Mouse (Mus musculus): Measurements from ENCODE around the gene Fzr1. TPM values are rescaled to one million over a fixed set of nuclear protein-coding genes. Genes with fewer than 3 reads are reported as not detected.
A peak's percentile ranks its signal among the peaks of the same experiment; 100 is the strongest.

Fzr1 gene
- polyA plus RNA-seq, 1 experiment from 2014 or later = 132 TPM

DNA sequence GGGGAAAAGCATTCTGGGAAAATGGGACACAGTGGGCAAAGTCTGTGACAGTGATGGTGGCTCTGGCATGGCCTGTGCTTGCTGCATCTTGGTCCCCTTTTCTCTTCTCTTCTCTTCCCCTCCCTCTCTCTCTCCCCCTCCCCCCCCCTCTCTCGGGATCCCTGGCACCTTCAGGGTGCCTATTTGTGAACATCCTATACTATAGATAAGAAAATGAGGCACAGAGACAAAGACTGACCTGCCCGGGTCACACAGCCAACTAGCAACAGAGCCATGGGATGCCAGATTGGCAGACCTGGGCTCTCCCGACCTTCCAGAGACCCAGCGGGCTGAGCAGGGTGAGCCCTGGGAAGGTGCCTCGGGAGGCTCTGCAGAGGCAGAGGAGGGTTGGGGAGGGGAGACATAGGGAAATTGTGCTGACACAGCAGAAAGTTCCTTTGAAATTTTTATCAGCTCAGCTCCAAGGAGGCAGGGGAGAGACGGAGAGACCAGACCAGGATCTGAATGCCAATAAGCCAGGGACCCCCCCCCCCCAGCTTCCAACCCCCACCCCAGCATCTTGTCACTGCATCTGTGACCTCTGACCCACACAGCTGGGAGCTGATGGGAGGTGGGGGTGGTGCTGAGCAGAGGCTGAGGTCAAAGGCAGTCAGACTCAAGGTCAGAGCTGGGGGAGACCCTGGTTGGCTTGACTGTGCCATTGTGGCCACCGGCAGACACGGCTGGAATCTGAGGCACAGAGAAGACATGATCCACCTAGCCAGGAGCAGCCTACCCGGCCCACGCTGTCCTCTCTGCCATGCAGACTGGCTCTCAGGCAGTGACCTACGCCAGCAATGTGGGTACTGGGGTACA, 40.1 kb upstream of the Fzr1 start:
- Histone ChIP-seq H3K27me3 (ENCODE audit: control insufficient read depth, insufficient read depth, low read length) (no peaks in the 10 kb centered on the region), H3K4me3 (ENCODE audit: low read depth, low read length) (no peak overlapping the region), H3K4me2 (ENCODE audit: low read depth, low read length, severe bottlenecking) (no peak overlapping the region), H3K9ac (ENCODE audit: low read length) (no peak overlapping the region; the same call in 1 of the 2 replicates), H3K4me1 (replicated peaks; ENCODE audit: control insufficient read depth, insufficient read depth, low read length) (peaks cover 32% of the 10 kb centered on the region), H3K27ac (ENCODE audit: low read depth, low read length) (no peak overlapping the region), H3K9me3 (ENCODE audit: control insufficient read depth, low read length) (no peaks in the 10 kb centered on the region), H3K36me3 (ENCODE audit: control insufficient read depth, insufficient read depth, low read length) (no peaks in the 10 kb centered on the region; the same call in 1 of the 2 replicates)
- DNase-seq (ENCODE audit: low spot score) (peak; percentile 46), ATAC-seq (replicated peaks; ENCODE audit: low FRiP score) (no peak)
- 50% methylated on average over 11 of the region's 11 CpGs for WGBS

- no peaks in the 10 kb centered on the region for H3K9me3 ChIP-seq (ENCODE audit: control insufficient read depth, low read length)
- peak overlapping the region; percentile 73 for H3K4me2 ChIP-seq (ENCODE audit: low read depth, low read length, severe bottlenecking)
- H3K4me3 ChIP-seq (ENCODE audit: low read depth, low read length) = peak overlapping the region; percentile 33
- no peaks in the 10 kb centered on the region for H3K27me3 ChIP-seq (ENCODE audit: control insufficient read depth, insufficient read depth, low read length)
- no peak for ATAC-seq (replicated peaks; ENCODE audit: low FRiP score)
- peak overlapping the region; percentile 55 for H3K9ac ChIP-seq (ENCODE audit: low read length)
- peaks cover 36% of the 10 kb centered on the region for H3K4me1 ChIP-seq (replicated peaks; ENCODE audit: control insufficient read depth, insufficient read depth, low read length)
- no peaks in the 10 kb centered on the region; the same call in 1 of the 2 replicates for H3K36me3 ChIP-seq (ENCODE audit: control insufficient read depth, insufficient read depth, low read length)
- H3K27ac ChIP-seq (ENCODE audit: low read depth, low read length) = peak overlapping the region; percentile 46; the same call in 1 of the 2 replicates
- WGBS = 42% methylated on average over 12 of the region's 12 CpGs
- no peak for DNase-seq (ENCODE audit: low spot score)
These were observed 39.2 kb upstream of the Fzr1 start for GRCm38 (mm10) chr10:81417227-81418215.

DNA sequence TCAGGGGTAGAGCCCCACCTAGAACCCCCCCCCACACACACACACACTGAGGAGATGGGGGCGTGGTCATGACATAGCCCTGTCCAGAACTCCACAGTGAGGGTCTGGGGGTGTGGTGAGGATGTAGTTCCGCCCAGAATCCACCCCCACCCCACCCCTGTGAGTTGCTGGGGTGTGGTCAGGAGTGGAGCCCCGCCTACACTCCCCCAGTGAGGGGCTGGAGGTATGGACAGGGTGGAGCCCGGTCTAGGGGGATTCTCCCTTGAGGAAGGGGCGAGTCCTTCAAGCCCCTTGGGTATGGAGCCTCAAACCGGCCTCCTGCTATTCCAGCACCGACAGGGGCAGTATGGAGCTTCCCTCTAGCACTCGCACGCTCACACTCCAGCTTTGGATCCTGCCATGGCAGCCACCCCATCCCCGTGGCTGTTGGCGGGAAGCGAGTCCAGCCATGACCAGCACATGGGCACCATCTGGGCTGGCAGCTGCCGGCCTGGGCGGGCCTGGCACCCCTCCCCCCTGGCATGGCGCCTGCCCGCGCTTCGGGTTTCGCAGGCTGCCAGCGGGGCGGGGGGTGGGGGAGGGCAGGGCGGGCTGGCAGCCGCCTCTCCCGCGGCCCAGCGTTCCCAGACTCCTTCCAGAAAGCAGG, 38.4 kb upstream of the Fzr1 start:
- peak; percentile 83 for ATAC-seq (replicated peaks; ENCODE audit: low FRiP score)
- peak; percentile 89 for DNase-seq (ENCODE audit: low spot score)
- no peaks in the 10 kb centered on the region; the same call in 1 of the 2 replicates for H3K36me3 ChIP-seq (ENCODE audit: control insufficient read depth, insufficient read depth, low read length)
- H3K27ac ChIP-seq (ENCODE audit: low read depth, low read length) = peak overlapping the region; percentile 46
- H3K9ac ChIP-seq (ENCODE audit: low read length) = peak overlapping the region; percentile 55
- peaks cover 36% of the 10 kb centered on the region for H3K4me1 ChIP-seq (replicated peaks; ENCODE audit: control insufficient read depth, insufficient read depth, low read length)
- peak overlapping the region; percentile 33 for H3K4me3 ChIP-seq (ENCODE audit: low read depth, low read length)
- no peaks in the 10 kb centered on the region for H3K27me3 ChIP-seq (ENCODE audit: control insufficient read depth, insufficient read depth, low read length)
- H3K4me2 ChIP-seq (ENCODE audit: low read depth, low read length, severe bottlenecking) = peak overlapping the region; percentile 73
- WGBS = 2% methylated on average over 26 of the region's 26 CpGs
- H3K9me3 ChIP-seq (ENCODE audit: control insufficient read depth, low read length) = no peaks in the 10 kb centered on the region

DNA sequence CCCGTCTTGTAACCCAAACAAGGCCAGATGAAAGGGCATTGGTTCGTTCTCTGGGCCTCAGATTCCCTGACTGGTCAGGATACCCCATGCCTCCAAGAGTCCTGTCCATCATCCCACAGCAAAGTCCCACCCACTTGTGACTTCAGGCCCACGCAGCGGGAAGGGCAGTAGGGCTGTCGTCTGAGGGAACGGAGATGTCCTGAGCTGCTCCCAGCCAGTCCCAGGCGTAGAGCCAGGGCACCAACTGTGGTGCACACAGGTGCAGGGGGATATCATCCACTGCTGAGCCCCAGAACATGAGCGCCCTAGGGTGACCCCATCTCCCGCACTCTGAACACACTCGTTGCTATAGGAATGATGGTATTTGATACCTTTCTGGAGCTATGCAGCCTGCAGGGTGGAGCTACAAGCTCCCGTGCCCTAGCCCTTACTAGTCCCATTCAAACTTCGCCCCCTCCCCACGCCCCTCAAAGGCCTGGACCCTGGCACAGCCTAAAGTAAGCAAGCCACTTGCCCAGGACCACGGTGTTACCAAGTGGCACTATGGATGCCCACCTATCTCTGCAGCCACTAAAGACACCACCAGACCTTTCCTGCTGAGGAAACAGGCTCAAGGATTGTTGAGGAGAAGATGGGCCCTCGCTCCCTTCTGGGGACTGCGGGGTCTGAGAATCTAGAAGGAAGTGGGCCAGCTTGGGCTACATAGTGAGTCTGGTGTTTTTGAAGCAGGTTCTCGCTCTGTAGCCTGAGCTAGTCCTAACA, 37.4 kb upstream of the Fzr1 start:
- WGBS = 67% methylated on average over 17 of the region's 17 CpGs
- ATAC-seq (replicated peaks; ENCODE audit: low FRiP score) (no peak), DNase-seq (ENCODE audit: low spot score) (no peak)

DNA sequence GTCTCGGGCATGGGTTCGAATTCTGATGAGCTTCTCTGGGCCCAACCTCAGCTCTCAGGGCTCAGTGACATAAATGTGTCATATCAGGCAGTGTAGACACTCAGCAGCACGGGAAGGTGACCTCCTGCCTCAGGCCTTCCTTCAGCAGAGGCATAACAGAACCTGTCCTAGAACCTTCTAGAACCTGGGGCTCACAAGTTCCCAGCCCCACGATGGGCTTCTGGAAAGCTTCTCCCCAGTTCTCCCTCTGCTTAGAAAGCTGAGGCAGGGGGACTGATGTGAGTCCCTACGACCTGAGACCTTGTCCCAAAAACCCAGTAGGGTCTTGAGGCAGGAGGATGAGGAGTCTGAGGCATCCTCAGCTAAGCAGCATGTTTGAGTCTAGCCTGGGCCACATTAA, 36.8 kb upstream of the Fzr1 start:
- H3K9me3 ChIP-seq (ENCODE audit: control insufficient read depth, low read length) = no peaks in the 10 kb centered on the region
- 81% methylated on average over 5 of the region's 5 CpGs for WGBS
- ATAC-seq (replicated peaks; ENCODE audit: low FRiP score) = no peak
- H3K4me3 ChIP-seq (ENCODE audit: low read depth, low read length) = no peak overlapping the region
- peaks cover 36% of the 10 kb centered on the region for H3K4me1 ChIP-seq (replicated peaks; ENCODE audit: control insufficient read depth, insufficient read depth, low read length)
- no peaks in the 10 kb centered on the region; the same call in 1 of the 2 replicates for H3K36me3 ChIP-seq (ENCODE audit: control insufficient read depth, insufficient read depth, low read length)
- no peaks in the 10 kb centered on the region for H3K27me3 ChIP-seq (ENCODE audit: control insufficient read depth, insufficient read depth, low read length)
- no peak overlapping the region for H3K27ac ChIP-seq (ENCODE audit: low read depth, low read length)
- DNase-seq (ENCODE audit: low spot score) = no peak
- no peak overlapping the region for H3K4me2 ChIP-seq (ENCODE audit: low read depth, low read length, severe bottlenecking)
- no peak overlapping the region; the same call in 1 of the 2 replicates for H3K9ac ChIP-seq (ENCODE audit: low read length)

More for the DNA sequence above, 37.4 kb upstream of the Fzr1 start:
- H3K27ac ChIP-seq (ENCODE audit: low read depth, low read length) = peak overlapping the region; percentile 9; the same call in 1 of the 2 replicates
- peaks cover 36% of the 10 kb centered on the region for H3K4me1 ChIP-seq (replicated peaks; ENCODE audit: control insufficient read depth, insufficient read depth, low read length)
- no peak overlapping the region for H3K9ac ChIP-seq (ENCODE audit: low read length)
- no peaks in the 10 kb centered on the region for H3K9me3 ChIP-seq (ENCODE audit: control insufficient read depth, low read length)
- H3K36me3 ChIP-seq (ENCODE audit: control insufficient read depth, insufficient read depth, low read length) = no peaks in the 10 kb centered on the region; the same call in 1 of the 2 replicates
- no peaks in the 10 kb centered on the region for H3K27me3 ChIP-seq (ENCODE audit: control insufficient read depth, insufficient read depth, low read length)
- H3K4me2 ChIP-seq (ENCODE audit: low read depth, low read length, severe bottlenecking) = no peak overlapping the region
- no peak overlapping the region for H3K4me3 ChIP-seq (ENCODE audit: low read depth, low read length)

DNA sequence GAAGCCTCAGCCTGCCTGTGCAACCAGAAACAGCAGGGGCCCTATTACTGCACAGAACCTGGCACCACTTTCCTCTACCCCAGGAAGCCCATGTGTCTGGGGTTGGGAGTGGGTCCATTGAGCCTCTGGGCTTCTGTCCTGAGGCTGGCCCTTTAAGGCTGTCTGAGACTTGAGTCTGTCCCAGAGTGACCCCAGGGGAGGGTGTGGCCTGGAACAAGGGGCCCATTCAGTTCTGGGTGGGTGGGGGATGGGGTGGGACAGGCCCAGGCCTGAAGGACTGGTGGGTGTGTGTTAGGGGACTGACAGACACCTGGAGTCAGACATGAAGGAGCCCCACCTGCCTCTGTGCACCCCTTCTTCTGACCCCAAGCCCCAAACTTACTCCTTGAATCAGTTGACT, 36.4 kb upstream of the Fzr1 start:
- ATAC-seq (replicated peaks; ENCODE audit: low FRiP score) (no peak), DNase-seq (ENCODE audit: low spot score) (peak; percentile 76)
- no peak overlapping the region for H3K4me2 ChIP-seq (ENCODE audit: low read depth, low read length, severe bottlenecking)
- no peak overlapping the region; the same call in 1 of the 2 replicates for H3K9ac ChIP-seq (ENCODE audit: low read length)
- no peaks in the 10 kb centered on the region for H3K27me3 ChIP-seq (ENCODE audit: control insufficient read depth, insufficient read depth, low read length)
- no peak overlapping the region for H3K4me3 ChIP-seq (ENCODE audit: low read depth, low read length)
- no peak overlapping the region for H3K27ac ChIP-seq (ENCODE audit: low read depth, low read length)
- H3K36me3 ChIP-seq (ENCODE audit: control insufficient read depth, insufficient read depth, low read length) = no peaks in the 10 kb centered on the region; the same call in 1 of the 2 replicates
- peaks cover 38% of the 10 kb centered on the region for H3K4me1 ChIP-seq (replicated peaks; ENCODE audit: control insufficient read depth, insufficient read depth, low read length)
- no peaks in the 10 kb centered on the region for H3K9me3 ChIP-seq (ENCODE audit: control insufficient read depth, low read length)

- 28% methylated on average over 26 of the region's 26 CpGs for WGBS
- peaks cover under 1% of the 10 kb centered on the region; the same call in 1 of the 2 replicates for H3K27me3 ChIP-seq (ENCODE audit: control insufficient read depth, insufficient read depth, low read length)
- 0 out of 2 replicates have a peak overlapping the region, but pooled peaks have one; percentile 18 for H3K27ac ChIP-seq (ENCODE audit: low read depth, low read length)
- H3K4me2 ChIP-seq (ENCODE audit: low read depth, low read length, severe bottlenecking) = peak overlapping the region; percentile 40
- H3K4me3 ChIP-seq (ENCODE audit: low read depth, low read length) = peak overlapping the region; percentile 12; the same call in 1 of the 2 replicates
- ATAC-seq (replicated peaks; ENCODE audit: low FRiP score) (no peak), DNase-seq (ENCODE audit: low spot score) (peak; percentile 81)
- H3K9ac ChIP-seq (ENCODE audit: low read length) = peak overlapping the region; percentile 53
- no peaks in the 10 kb centered on the region for H3K9me3 ChIP-seq (ENCODE audit: control insufficient read depth, low read length)
- no peaks in the 10 kb centered on the region for H3K36me3 ChIP-seq (ENCODE audit: control insufficient read depth, insufficient read depth, low read length)
- H3K4me1 ChIP-seq (replicated peaks; ENCODE audit: control insufficient read depth, insufficient read depth, low read length) = peaks cover 40% of the 10 kb centered on the region
These were observed 35.3 kb upstream of the Fzr1 start for GRCm38 (mm10) chr10:81413310-81414261.

Data from forebrain, embryonic 11.5 days (tissue).